Mouse (Mus musculus): ENCODE measurements around the gene AC153137.1.
"Not testable (repeated sequence)": the region's sequence is repeated elsewhere in the genome, so short reads cannot be mapped to it uniquely, and the experiment has no call there.

The AC153137.1 gene

GRCm38 (mm10) chr1:30977868-30978267, at the start of gene AC153137.1:
AC153137.1 (minus strand) TSS chr1:30977968.
- not testable (repeated sequence) for ATAC-seq (ENCODE audit: low TSS enrichment)

GRCm38 (mm10) chr1:31023173-31023572, 45.4 kb upstream of the AC153137.1 start:
- ATAC-seq (ENCODE audit: low TSS enrichment) = no peak

- peak; percentile 81; the same call in 1 of the 2 replicates for ATAC-seq (ENCODE audit: low TSS enrichment)
These were observed 41.5 kb upstream of the AC153137.1 start for GRCm38 (mm10) chr1:31019283-31019682.

- ATAC-seq (ENCODE audit: low TSS enrichment) = no peak
These were observed 39.6 kb upstream of the AC153137.1 start for GRCm38 (mm10) chr1:31017377-31017776.

- ATAC-seq (ENCODE audit: low TSS enrichment) = no peak
These were observed 38.3 kb upstream of the AC153137.1 start for GRCm38 (mm10) chr1:31016068-31016467.

- ATAC-seq (ENCODE audit: low TSS enrichment) = no peak
These were observed 37.5 kb upstream of the AC153137.1 start for GRCm38 (mm10) chr1:31015261-31015660.

GRCm38 (mm10) chr1:30977239-30977638, 529 bp downstream of the AC153137.1 start:
- ATAC-seq (ENCODE audit: low TSS enrichment) = not testable (repeated sequence)

GRCm38 (mm10) chr1:30951795-30952194, 26.0 kb downstream of the AC153137.1 start:
- no peak for ATAC-seq (ENCODE audit: low TSS enrichment)

GRCm38 (mm10) chr1:30950456-30950835, 27.3 kb downstream of the AC153137.1 start:
- ATAC-seq (ENCODE audit: low TSS enrichment) = no peak

GRCm38 (mm10) chr1:30949710-30950455, 27.9 kb downstream of the AC153137.1 start:
- peak; percentile 96 for ATAC-seq (ENCODE audit: low TSS enrichment)

GRCm38 (mm10) chr1:30948950-30949639, 28.7 kb downstream of the AC153137.1 start:
- ATAC-seq (ENCODE audit: low TSS enrichment) = peak; percentile 53

- no peak for ATAC-seq (ENCODE audit: low TSS enrichment)
These were observed 29.3 kb downstream of the AC153137.1 start for GRCm38 (mm10) chr1:30948361-30948949.

- ATAC-seq (ENCODE audit: low TSS enrichment) = no peak
These were observed 32.6 kb downstream of the AC153137.1 start for GRCm38 (mm10) chr1:30945136-30945535.

GRCm38 (mm10) chr1:30940571-30940970, 37.2 kb downstream of the AC153137.1 start:
- no peak for ATAC-seq (ENCODE audit: low TSS enrichment)

- ATAC-seq (ENCODE audit: low TSS enrichment) = no peak
These were observed 39.4 kb downstream of the AC153137.1 start for GRCm38 (mm10) chr1:30938392-30938791.

GRCm38 (mm10) chr1:30937396-30937965, 40.3 kb downstream of the AC153137.1 start:
- no peak for ATAC-seq (ENCODE audit: low TSS enrichment)

- ATAC-seq (ENCODE audit: low TSS enrichment) = peak; percentile 57
These were observed 41.3 kb downstream of the AC153137.1 start for GRCm38 (mm10) chr1:30936488-30936887.

- ATAC-seq (ENCODE audit: low TSS enrichment) = peak; percentile 77; the same call in 1 of the 2 replicates
These were observed 46.9 kb downstream of the AC153137.1 start for GRCm38 (mm10) chr1:30930823-30931222.

- no peak for ATAC-seq (ENCODE audit: low TSS enrichment)
These were observed 47.6 kb downstream of the AC153137.1 start for GRCm38 (mm10) chr1:30930194-30930593.
